ENCODE assay signal across 11 mouse cellular contexts in the genomic region with DNA sequence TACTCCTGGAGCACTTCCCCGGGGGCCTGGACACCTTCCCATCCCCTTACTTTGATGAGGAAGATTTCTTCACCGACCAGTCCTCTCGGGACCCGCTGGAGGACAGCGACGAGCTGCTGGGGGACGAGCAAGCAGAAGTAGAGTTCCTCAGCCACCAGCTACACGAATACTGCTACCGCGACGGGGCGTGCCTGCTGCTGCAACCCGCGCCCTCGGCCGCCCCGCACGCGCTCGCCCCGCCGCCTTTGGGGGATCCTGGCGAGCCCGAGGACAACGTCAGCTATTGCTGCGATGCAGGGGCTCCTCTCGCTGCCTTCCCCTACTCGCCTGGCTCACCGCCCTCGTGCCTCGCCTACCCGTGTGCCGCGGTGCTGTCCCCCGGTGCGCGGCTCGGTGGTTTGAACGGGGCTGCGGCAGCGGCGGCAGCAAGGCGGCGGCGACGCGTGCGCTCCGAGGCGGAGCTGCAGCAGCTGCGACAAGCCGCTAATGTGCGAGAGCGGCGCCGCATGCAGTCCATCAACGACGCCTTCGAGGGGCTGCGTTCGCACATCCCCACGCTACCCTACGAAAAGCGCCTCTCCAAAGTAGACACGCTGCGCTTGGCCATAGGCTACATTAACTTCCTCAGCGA. TPM values are rescaled to one million over a fixed set of nuclear protein-coding genes. Genes with fewer than 3 reads are reported as not detected.
DNase-seq lines count a peak whose midpoint lies in the region; ATAC-seq and TF ChIP-seq lines count a peak whose summit lies in the region.
"Had no signal": no experiment of that assay in that cellular context is flagged by ENCODE, and none has a peak within 500 bp of the region (broad histone marks: within the 10 kb centered on the region; RNA-seq: fewer than 3 reads in every experiment).

No protein-coding gene starts in this region.

- no peak for ATAC-seq in lung, postnatal 0 days
- no peak for ATAC-seq in limb, embryonic 15.5 days (ENCODE audit: insufficient number of reproducible peaks, low FRiP score, low TSS enrichment, low read depth)

- H3K9ac ChIP-seq in lung, postnatal 0 days (replicated peaks; ENCODE audit: low read depth): no peak overlapping the region
- H3K9ac ChIP-seq in limb, embryonic 15.5 days: no peak overlapping the region

- no peaks in the 10 kb centered on the region for H3K9me3 ChIP-seq in lung, postnatal 0 days (ENCODE audit: low read length)
- H3K9me3 ChIP-seq in limb, embryonic 15.5 days: no peaks in the 10 kb centered on the region

- no peaks in the 10 kb centered on the region for H3K4me1 ChIP-seq in lung, postnatal 0 days (ENCODE audit: insufficient read depth, low read depth, low read length)
- no peaks in the 10 kb centered on the region for H3K4me1 ChIP-seq in lung, adult 2 months (ENCODE audit: control insufficient read depth, insufficient read depth, low read length)
- H3K4me1 ChIP-seq in limb, embryonic 15.5 days: peaks cover 23% of the 10 kb centered on the region

- H3K27me3 ChIP-seq in lung, postnatal 0 days (replicated peaks; ENCODE audit: insufficient read depth, low read length): peaks cover 40% of the 10 kb centered on the region
- H3K27me3 ChIP-seq in limb, embryonic 15.5 days: peaks cover 96% of the 10 kb centered on the region

- H3K4me2 ChIP-seq in lung, postnatal 0 days (replicated peaks; ENCODE audit: low read depth, low read length): peak overlapping the region; percentile 14; the same call in 1 of the 2 replicates
- H3K4me2 ChIP-seq in limb, embryonic 15.5 days: peak overlapping the region; percentile 59

- peak; percentile 40 for DNase-seq in embryo, embryonic 10.5 days (ENCODE audit: low spot score)
- no peak for DNase-seq in embryo, embryonic 10 days (ENCODE audit: low spot score)
- DNase-seq in lung, postnatal 0 days (ENCODE audit: low spot score): no peak
- DNase-seq in lung, adult 2 months: no peak
- DNase-seq in cerebellum, postnatal 4 days (ENCODE audit: low spot score in 2 of 2): no peak
- DNase-seq in thymus, postnatal 25 days: no peak
- DNase-seq in cerebellum, adult 18-20 months: no peak
- DNase-seq: adrenal gland, postnatal 14 days; thymus, adult 2 months had no signal

- no peaks in the 10 kb centered on the region for H3K36me3 ChIP-seq in lung, postnatal 0 days (ENCODE audit: insufficient read depth, low read length)
- H3K36me3 ChIP-seq in limb, embryonic 15.5 days: no peaks in the 10 kb centered on the region

- 2% methylated on average over 59 of the region's 67 CpGs for WGBS in lung, postnatal 0 days
- WGBS in lung, adult 2 months: 1% methylated on average over 67 of the region's 67 CpGs
- under 1% methylated on average over 67 of the region's 67 CpGs for WGBS in limb, embryonic 15.5 days

- TF ChIP-seq EP300 in lung, postnatal 0 days (IDR thresholded peaks at IDR 0.05): no peak

- TF ChIP-seq CTCF in lung, postnatal 0 days (IDR thresholded peaks at IDR 0.05): no peak
- no peak for TF ChIP-seq CTCF in lung, adult 2 months (IDR thresholded peaks at IDR 0.05; ENCODE audit: insufficient read depth, low read length)

- H3K27ac ChIP-seq in lung, postnatal 0 days (ENCODE audit: low read length): no peak overlapping the region
- no peak overlapping the region for H3K27ac ChIP-seq in limb, embryonic 15.5 days

- H3K4me3 ChIP-seq in lung, postnatal 0 days (ENCODE audit: low read depth, low read length): 0 out of 2 replicates have a peak overlapping the region, but pooled peaks have one; percentile 2
- no peak overlapping the region for H3K4me3 ChIP-seq in lung, adult 2 months (replicated peaks; ENCODE audit: extremely low read depth, low read depth, low read length)
- peak overlapping the region; percentile 38 for H3K4me3 ChIP-seq in limb, embryonic 15.5 days
- H3K4me3 ChIP-seq: erythroblast, embryonic 14.5 days had no signal

- no peak for TF ChIP-seq POLR2A in lung, adult 2 months (IDR thresholded peaks at IDR 0.05; ENCODE audit: borderline replicate concordance, extremely low read depth, low read depth, low read length)

RNA-seq across cellular contexts. Expression of gene Ptf1a, which starts 0.5 kb away (rescaled TPM):
- not detected in 2 replicates for polyA plus RNA-seq in lung, postnatal 0 days (2015; fragmentation: Nextera tagmentation; extraction: Ambion mirVana)
- polyA plus RNA-seq in lung, adult 2 months (2012; rRNA removed): not detected in 2 replicates
- polyA plus RNA-seq in limb, embryonic 15.5 days (2015; fragmentation: Nextera tagmentation; extraction: Ambion mirVana): not detected in 2 replicates
- polyA plus RNA-seq: erythroblast, embryonic 14.5 days had no signal
